Mouse (Mus musculus) thymus, postnatal 36 days (tissue): ENCODE data around the gene Bmpr2.
"Not testable (repeated sequence)": the region's sequence is repeated elsewhere in the genome, so short reads cannot be mapped to it uniquely, and the experiment has no call there.

Experiments used
- DNase-seq, 2 experiments: peaks; one replicate each; pipeline ENCODE4 v3.0.0; 2022; ENCODE audit warnings: mixed read lengths in 2 of 2

Bmpr2 gene

GRCm38 (mm10) chr1:59763164-59763768, at the start of gene Bmpr2:
TSS of gene Bmpr2 (plus strand) at chr1:59763400.
- peak; percentile 79 to 86 for DNase-seq

DNA sequence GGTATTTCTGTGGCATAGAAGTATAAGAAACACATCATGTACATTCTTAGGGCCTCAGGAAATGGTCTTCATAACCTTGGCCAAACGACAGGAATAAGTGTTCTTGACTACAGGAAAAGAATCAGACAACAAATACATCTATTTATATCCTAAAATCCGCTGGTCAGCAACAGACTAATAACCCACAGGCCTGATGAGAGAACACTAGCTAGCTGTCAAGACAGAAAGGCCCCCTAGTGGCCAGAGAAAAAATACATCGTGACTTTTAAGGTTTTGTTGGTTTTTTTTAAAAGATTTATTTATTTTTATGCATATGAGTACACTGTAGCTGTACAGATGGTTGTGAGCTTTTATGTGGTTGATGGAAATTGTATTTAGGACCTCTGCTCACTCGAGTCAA, 43.3 kb upstream of the Bmpr2 start:
- no peak for DNase-seq

DNA sequence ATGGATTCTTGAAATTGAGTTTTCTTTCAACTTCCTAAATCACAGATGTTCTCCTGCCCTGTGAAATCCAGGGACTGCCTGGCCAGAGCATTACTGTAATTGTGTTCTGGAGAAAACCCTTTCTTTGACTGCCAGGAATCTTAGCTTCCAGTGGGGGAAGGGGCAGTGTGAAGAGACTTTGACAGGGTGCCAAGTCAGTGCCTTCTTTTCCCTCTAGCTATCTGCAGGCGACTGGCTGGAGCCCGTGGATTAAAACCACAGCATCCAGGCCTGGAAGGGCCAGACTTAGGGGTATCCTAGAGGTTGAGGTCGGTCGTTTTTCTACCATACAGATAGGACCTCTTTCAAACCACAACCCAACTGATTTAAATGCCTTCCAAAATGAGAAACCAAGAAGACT, 37.5 kb upstream of the Bmpr2 start:
- DNase-seq, result no peak

- no peak for DNase-seq
Measured at GRCm38 (mm10) chr1:59730106-59730505, 33.1 kb upstream of the Bmpr2 start.

DNA sequence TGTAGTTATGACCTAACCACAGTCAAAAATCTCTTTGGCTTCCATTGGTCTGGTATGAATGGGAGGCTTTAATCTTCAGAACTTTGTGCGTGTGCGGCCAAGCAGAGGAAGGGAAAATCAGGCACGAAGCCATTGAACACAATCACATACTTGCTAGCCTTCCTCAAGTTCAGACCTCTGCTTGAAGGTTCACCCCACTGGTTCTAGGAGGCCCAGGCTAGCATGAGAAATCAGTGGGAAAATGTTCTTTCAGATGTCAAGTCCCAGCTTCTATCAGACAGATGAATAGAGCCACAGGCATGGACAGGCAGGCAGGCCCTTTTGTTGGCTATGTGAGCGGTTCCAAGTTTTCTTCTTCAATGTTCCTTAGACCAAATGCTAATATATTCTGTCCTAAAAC, 32.5 kb upstream of the Bmpr2 start:
- no peak for DNase-seq

- no peak for DNase-seq
Measured at GRCm38 (mm10) chr1:59734076-59734475, 29.1 kb upstream of the Bmpr2 start.

DNA sequence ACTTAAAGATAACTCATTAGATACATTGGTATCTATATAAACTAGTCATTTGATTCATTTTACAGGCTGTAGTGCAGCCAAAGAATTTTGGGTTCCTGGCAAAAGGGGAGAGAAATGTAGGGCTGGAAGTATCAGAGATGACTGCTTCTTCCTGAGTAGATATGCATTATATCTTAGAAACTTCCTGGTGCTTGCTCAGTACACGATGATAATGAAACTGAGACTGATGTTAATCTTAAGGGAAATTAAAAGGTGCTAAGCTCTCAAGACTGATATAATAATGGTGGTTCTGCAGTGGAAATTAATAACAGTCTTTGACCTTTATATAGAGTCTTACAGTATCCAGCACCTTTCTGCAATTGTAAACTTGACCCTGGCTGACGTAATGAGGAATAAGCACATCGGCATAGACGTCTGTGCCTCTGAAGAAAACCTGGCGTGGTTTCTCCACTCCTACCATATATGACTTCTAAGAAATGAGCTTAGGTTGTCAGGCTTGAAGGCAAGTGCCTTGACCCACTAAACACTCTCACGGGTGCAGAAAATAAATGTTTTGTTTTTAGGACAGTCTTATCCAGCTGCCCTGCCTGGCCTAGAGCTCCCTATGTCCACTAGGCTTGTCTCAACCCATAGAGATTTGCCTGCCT, 24.3 kb upstream of the Bmpr2 start:
- no peak for DNase-seq

- DNase-seq, result no peak
Measured at GRCm38 (mm10) chr1:59739577-59740354, 23.4 kb upstream of the Bmpr2 start.

GRCm38 (mm10) chr1:59749047-59749446, 14.2 kb upstream of the Bmpr2 start:
- DNase-seq, result no peak

DNA sequence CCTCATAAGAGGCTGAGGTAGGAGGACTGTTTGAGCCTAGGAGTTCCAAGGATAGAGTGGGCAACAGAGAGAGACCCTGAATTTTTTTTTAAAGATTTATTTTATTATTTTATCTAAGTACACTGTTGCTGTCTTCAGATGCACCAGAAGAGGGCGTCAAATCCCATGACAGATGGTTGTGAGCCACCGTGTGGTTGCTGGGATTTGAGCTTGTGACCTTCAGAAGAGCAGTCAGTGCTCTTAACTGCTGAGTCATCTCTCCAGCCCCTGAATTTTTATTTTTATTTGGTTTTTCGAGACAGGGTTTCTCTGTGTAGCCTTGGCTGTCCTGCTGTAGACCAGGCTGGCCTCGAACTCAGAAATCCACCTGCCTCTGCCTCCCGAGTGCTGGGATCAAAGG, 13.5 kb upstream of the Bmpr2 start:
- not testable (repeated sequence) for DNase-seq

DNA sequence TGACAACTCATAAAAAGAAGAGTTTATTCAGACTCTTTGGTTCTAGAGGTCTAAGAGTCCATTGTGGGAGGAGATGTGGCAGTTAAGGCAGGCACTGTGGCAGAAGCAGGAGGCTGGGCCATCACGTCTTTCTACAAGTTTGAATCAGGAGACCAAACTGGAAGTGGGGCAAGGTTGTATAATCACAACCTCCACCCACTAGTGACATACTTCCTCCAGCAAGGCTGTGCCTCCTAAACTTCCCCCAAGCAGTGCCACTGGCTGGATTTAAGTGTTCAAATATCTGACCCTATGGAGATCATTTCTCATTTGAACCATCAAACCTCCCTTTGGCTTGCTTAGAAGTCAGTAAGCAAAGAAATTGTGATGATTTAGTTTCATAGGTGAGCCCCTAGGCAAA, 7.9 kb upstream of the Bmpr2 start:
- DNase-seq, result no peak

DNA sequence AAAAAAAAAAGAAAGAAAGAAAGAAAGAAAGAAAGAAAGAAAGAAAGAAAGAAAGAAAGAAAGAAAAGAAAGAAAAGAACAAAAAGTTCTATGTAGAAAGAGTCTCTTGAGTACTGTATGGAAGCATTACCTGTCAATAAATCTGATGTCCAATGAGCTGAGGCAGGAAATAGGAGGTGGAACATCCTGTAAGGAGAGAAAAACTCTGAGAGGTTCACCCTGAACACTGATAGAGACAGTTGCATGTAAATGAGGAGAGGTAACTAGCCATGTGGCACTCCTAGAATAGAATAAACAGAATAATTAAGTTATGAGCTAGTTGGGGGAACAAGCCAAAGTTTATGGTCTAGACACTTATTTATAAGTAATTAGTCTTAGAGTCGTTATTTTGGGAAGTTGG, 4.9 kb upstream of the Bmpr2 start:
- DNase-seq, result no peak

DNA sequence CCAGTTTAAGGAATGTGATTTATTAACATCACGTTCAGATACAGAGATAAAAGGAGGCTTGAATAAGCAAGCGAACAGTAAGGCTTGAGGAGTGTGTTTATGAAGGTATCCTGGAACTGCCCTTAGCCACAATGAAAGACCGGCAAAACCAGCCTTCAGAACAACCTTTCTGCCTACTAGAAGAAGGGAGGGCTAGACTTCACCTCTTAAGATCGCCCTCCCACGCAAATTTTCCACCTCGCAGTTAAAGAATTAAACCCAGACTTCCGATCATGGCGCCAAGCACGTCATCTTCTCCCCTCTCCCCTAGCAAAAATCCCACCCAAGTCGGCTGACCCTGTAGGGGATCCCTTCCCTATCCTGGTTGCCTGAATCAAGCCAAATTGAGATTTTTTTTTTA, 992 bp upstream of the Bmpr2 start:
- peak; percentile 7 to 10 for DNase-seq

GRCm38 (mm10) chr1:59762651-59763163, 493 bp upstream of the Bmpr2 start:
- peak in 1 of 2 experiments; percentile 58 for DNase-seq

GRCm38 (mm10) chr1:59763781-59764251, 616 bp downstream of the Bmpr2 start:
- peak in 1 of 2 experiments; percentile 45 for DNase-seq

- peak; percentile 29 to 35 for DNase-seq
Measured at GRCm38 (mm10) chr1:59764407-59764971, 1.3 kb downstream of the Bmpr2 start.

DNA sequence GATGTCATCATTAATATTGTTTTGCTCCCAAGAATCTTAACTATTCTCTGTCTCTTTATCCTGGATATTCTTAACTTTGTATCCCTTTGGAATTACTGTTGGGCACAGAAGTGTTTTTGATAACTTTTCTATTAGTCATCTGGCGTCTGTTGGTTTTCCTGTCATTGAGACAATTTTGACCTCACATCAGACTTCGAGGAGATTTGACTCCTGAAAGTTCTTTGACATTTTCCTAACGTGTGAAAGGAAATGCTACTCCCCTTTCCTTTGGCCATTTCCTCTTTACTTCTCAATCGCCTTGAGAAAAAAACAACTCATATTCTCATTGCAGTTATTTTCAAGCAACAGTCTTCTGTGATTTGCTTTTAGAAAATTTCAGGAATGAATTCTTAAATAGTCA, 2.1 kb downstream of the Bmpr2 start:
- DNase-seq, result no peak

GRCm38 (mm10) chr1:59766626-59767025, 3.4 kb downstream of the Bmpr2 start:
- no peak for DNase-seq

DNA sequence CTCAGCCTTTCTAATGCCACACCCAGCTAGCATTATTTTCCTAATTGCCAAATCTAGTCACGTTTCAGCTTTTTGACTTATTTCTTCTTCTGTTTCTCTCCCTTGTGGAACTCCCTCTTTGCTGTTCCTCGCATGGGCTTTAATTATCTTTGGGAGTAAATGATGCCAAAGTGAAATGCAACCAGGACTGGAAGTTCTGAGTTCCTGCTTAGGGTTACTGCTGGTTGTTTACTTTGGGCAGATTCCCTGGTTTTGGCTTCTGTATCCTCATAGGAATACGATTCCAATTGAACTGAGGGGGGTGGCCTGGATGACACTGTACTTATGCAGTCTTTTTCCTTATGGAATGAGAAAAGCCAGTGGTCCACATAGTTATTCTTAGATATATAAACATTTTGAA, 8.7 kb downstream of the Bmpr2 start:
- no peak for DNase-seq

DNA sequence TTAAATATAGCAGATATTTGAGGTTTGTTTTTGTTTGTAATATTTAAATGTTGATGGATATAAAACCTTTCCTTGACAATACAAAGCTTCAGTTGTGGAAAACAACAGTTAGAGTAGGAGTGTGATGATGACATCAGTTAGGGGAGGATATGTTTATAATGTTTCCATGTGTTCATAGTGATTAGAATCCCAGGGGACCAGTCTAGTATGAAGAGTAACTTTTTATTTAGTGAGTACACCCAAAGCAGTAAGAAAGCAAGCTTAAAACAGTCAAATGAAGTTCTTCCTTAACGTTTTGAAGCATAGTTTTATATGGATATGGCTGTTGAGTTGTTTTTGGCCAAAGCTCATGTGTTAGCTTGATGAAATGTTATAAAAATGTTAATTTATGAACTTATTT, 17.9 kb downstream of the Bmpr2 start:
- no peak for DNase-seq

GRCm38 (mm10) chr1:59788975-59789374, 25.8 kb downstream of the Bmpr2 start:
- DNase-seq, result no peak

DNA sequence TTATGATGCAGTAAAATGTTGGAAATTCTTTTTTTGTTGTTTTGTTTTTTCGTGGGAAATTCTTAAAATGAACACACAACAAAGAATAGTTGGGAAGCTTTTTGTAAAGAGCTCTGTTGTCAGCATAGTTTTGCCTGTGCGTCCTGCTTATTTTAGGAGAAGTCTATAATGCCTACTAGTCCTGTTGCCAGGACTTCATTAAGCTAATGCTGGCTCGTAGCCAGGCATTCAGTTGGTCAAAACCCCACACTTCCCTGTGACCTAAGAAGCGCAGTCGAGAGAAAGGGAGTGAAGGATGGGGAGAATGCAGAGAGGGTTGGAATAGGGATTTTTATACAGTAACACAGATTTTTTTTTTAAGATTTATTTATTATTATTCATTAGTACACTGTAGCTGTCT, 26.5 kb downstream of the Bmpr2 start:
- no peak for DNase-seq

DNA sequence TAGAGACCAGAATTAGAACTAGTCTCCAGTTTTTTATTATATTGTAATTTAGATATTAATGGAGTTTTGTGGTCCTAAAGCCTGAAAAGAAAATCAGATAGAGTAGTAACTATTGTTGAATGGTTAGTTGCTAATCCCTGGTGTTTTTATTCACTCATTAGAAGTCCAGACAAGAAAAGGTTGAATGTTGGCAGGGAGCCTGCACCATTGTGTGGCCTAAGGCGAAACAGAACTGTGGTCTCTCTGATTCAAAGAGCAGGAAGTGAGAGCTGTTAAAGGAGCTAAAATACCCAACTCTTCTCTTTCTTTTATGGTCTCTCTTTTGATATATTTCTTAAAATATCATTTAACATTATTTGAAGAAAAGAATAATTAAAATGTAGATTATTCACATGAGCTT, 32.1 kb downstream of the Bmpr2 start:
- DNase-seq, result no peak
